ENCODE assay signal across 20 mouse cellular contexts in the genomic region with DNA sequence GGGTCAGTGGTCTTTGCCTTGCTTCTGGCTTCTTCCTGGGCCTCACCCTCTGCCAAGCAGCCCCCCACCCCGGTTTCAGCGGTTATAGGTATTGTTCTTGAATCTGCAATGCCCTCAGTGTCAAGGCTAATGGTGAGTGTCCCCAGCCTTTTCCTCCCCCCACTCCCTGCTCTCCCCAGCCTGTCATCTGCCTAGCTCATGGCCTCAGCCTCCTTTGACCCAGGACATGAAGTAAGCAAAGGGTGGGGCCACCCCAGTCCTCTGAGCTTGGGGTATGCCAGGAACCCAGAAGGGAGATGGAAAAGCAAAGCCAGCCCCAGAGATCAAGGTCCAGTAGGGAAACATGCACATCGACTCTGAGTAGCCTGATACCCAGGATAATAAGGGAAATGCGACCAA.
DNase-seq lines count a peak whose midpoint lies in the region; ATAC-seq and TF ChIP-seq lines count a peak whose summit lies in the region.
"Had no signal": no experiment of that assay in that cellular context is flagged by ENCODE, and none has a peak within 500 bp of the region (broad histone marks: within the 10 kb centered on the region; RNA-seq: fewer than 3 reads in every experiment).

No protein-coding gene starts in this region.

- H3K9me3 ChIP-seq in kidney, embryonic 16.5 days (ENCODE audit: low read length), result no peaks in the 10 kb centered on the region
- no peaks in the 10 kb centered on the region for H3K9me3 ChIP-seq in liver, postnatal 0 days (ENCODE audit: low read length)
- H3K9me3 ChIP-seq in liver, embryonic 12.5 days (replicated peaks), result no peaks in the 10 kb centered on the region
- no peaks in the 10 kb centered on the region for H3K9me3 ChIP-seq in intestine, embryonic 16.5 days (ENCODE audit: control insufficient read depth, low read length)
- H3K9me3 ChIP-seq: embryonic facial prominence, embryonic 15.5 days; G1E; limb, embryonic 12.5 days; liver, embryonic 15.5 days; midbrain, embryonic 12.5 days; stomach, embryonic 15.5 days had no signal

- no peaks in the 10 kb centered on the region for H3K27me3 ChIP-seq in kidney, embryonic 16.5 days (ENCODE audit: insufficient read depth, low read length)
- H3K27me3 ChIP-seq in liver, postnatal 0 days (ENCODE audit: insufficient read depth, low read length), result no peaks in the 10 kb centered on the region
- H3K27me3 ChIP-seq in liver, embryonic 12.5 days (replicated peaks), result peaks cover 44% of the 10 kb centered on the region
- no peaks in the 10 kb centered on the region for H3K27me3 ChIP-seq in intestine, embryonic 16.5 days (replicated peaks; ENCODE audit: control insufficient read depth, insufficient read depth, low read length)
- H3K27me3 ChIP-seq: embryonic facial prominence, embryonic 15.5 days; Patski; stomach, embryonic 15.5 days had no signal

- ATAC-seq in kidney, embryonic 16.5 days (ENCODE audit: low FRiP score, low TSS enrichment), result no peak
- peak; percentile 62 for ATAC-seq in liver, postnatal 0 days
- ATAC-seq in liver, embryonic 12.5 days, result no peak
- ATAC-seq in intestine, embryonic 16.5 days, result peak; percentile 66
- ATAC-seq: forebrain, embryonic 14.5 days; Patski had no signal

- H3K9ac ChIP-seq in kidney, embryonic 16.5 days (replicated peaks; ENCODE audit: low read length), result no peak overlapping the region
- peak overlapping the region; percentile 41 for H3K9ac ChIP-seq in liver, postnatal 0 days (replicated peaks)
- H3K9ac ChIP-seq in liver, embryonic 12.5 days, result no peak overlapping the region
- no peak overlapping the region for H3K9ac ChIP-seq in intestine, embryonic 16.5 days (ENCODE audit: low read depth, low read length)
- H3K9ac ChIP-seq: embryonic facial prominence, embryonic 15.5 days; limb, embryonic 12.5 days; liver, embryonic 15.5 days; midbrain, embryonic 12.5 days; stomach, embryonic 15.5 days had no signal

- no peak for TF ChIP-seq CTCF in liver, postnatal 0 days (IDR thresholded peaks at IDR 0.05; ENCODE audit: low read depth)

- no peaks in the 10 kb centered on the region for H3K36me3 ChIP-seq in kidney, embryonic 16.5 days (ENCODE audit: insufficient read depth, low read length)
- H3K36me3 ChIP-seq in liver, postnatal 0 days (replicated peaks; ENCODE audit: insufficient read depth, low read length), result no peaks in the 10 kb centered on the region
- no peaks in the 10 kb centered on the region for H3K36me3 ChIP-seq in liver, embryonic 12.5 days
- H3K36me3 ChIP-seq in intestine, embryonic 16.5 days (ENCODE audit: control insufficient read depth, insufficient read depth, low read length), result no peaks in the 10 kb centered on the region
- H3K36me3 ChIP-seq: embryonic facial prominence, embryonic 15.5 days; G1E; heart, embryonic 10.5 days; limb, embryonic 12.5 days; liver, embryonic 15.5 days; midbrain, embryonic 12.5 days; stomach, embryonic 15.5 days had no signal

- TF ChIP-seq EP300 in liver, postnatal 0 days (IDR thresholded peaks at IDR 0.05; ENCODE audit: low read depth), result peak; percentile 60; the same call in 1 of the 2 replicates

- no peaks in the 10 kb centered on the region for H3K4me1 ChIP-seq in kidney, embryonic 16.5 days (ENCODE audit: insufficient read depth, low read length)
- H3K4me1 ChIP-seq in liver, postnatal 0 days (ENCODE audit: insufficient read depth), result peaks cover 13% of the 10 kb centered on the region
- peaks cover 8% of the 10 kb centered on the region; the same call in 1 of the 2 replicates for H3K4me1 ChIP-seq in liver, embryonic 12.5 days
- H3K4me1 ChIP-seq in intestine, embryonic 16.5 days (ENCODE audit: control insufficient read depth, insufficient read depth, low read length), result peaks cover 18% of the 10 kb centered on the region
- H3K4me1 ChIP-seq: limb, embryonic 12.5 days; midbrain, embryonic 12.5 days had no signal

- WGBS in kidney, embryonic 16.5 days, result 77% methylated on average over 4 of the region's 4 CpGs
- 44% methylated on average over 4 of the region's 4 CpGs for WGBS in liver, postnatal 0 days (ENCODE audit: insufficient replicate concordance)
- WGBS in liver, embryonic 12.5 days (ENCODE audit: insufficient replicate concordance), result 55% methylated on average over 4 of the region's 4 CpGs
- WGBS in intestine, embryonic 16.5 days, result 76% methylated on average over 4 of the region's 4 CpGs

- no peak overlapping the region for H3K27ac ChIP-seq in kidney, embryonic 16.5 days (ENCODE audit: low read length)
- peak overlapping the region; percentile 96 for H3K27ac ChIP-seq in liver, postnatal 0 days (ENCODE audit: low read depth)
- no peak overlapping the region for H3K27ac ChIP-seq in liver, embryonic 12.5 days
- no peak overlapping the region for H3K27ac ChIP-seq in intestine, embryonic 16.5 days (ENCODE audit: low read length)
- H3K27ac ChIP-seq: embryonic facial prominence, embryonic 15.5 days; heart, embryonic 10.5 days; kidney, postnatal 0 days; limb, embryonic 12.5 days; liver, embryonic 15.5 days; midbrain, embryonic 12.5 days; stomach, embryonic 15.5 days had no signal

- H3K4me3 ChIP-seq in kidney, embryonic 16.5 days (ENCODE audit: low read length), result no peak overlapping the region
- no peak overlapping the region for H3K4me3 ChIP-seq in liver, postnatal 0 days (ENCODE audit: low read depth, low read length)
- H3K4me3 ChIP-seq in liver, embryonic 12.5 days, result no peak overlapping the region
- no peak overlapping the region for H3K4me3 ChIP-seq in intestine, embryonic 16.5 days (ENCODE audit: low read length)
- H3K4me3 ChIP-seq: embryonic facial prominence, embryonic 15.5 days; heart, embryonic 10.5 days; limb, embryonic 12.5 days; liver, embryonic 15.5 days; midbrain, embryonic 12.5 days; stomach, embryonic 15.5 days had no signal

- peak; percentile 48 for DNase-seq in kidney, adult 18-20 months
- peak; percentile 54 for DNase-seq in liver, postnatal 0 days
- DNase-seq in adipocyte (ENCODE audit: low spot score), result peak; percentile 77
- no peak for DNase-seq in gastrocnemius, postnatal 25 days
- DNase-seq: B cell, adult 2 months; thymus, adult 18-20 months; thymus, postnatal 36 days had no signal

- H3K4me2 ChIP-seq in kidney, embryonic 16.5 days (replicated peaks; ENCODE audit: low read depth, low read length), result no peak overlapping the region
- no peak overlapping the region for H3K4me2 ChIP-seq in liver, postnatal 0 days (ENCODE audit: low read depth, low read length)
- no peak overlapping the region for H3K4me2 ChIP-seq in liver, embryonic 12.5 days
- H3K4me2 ChIP-seq in intestine, embryonic 16.5 days (ENCODE audit: low read depth, low read length), result no peak overlapping the region
- H3K4me2 ChIP-seq: embryonic facial prominence, embryonic 15.5 days; limb, embryonic 12.5 days; liver, embryonic 15.5 days; midbrain, embryonic 12.5 days; stomach, embryonic 15.5 days had no signal

Comparison
In these comparisons a context has a peak if more than half of its experiments do, and no peak if none do; other contexts are left out.
1. ATAC-seq: peak in liver, postnatal 0 days (single experiment) and intestine, embryonic 16.5 days (single experiment); none in kidney, embryonic 16.5 days (single experiment) and liver, embryonic 12.5 days (single experiment).